Mouse (Mus musculus) hindbrain, embryonic 16.5 days (tissue): ENCODE results near the gene Prkar2a. TPM values are rescaled to one million over a fixed set of nuclear protein-coding genes. Genes with fewer than 3 reads are reported as not detected.
"Not testable (repeated sequence)": the region's sequence is repeated elsewhere in the genome, so short reads cannot be mapped to it uniquely, and the experiment has no call there.

Experiments
- ATAC-seq: fragments of 200-750 bp; cut with Nextera tagmentation; 2 replicates; pipeline ENCODE4 v1.8.0; 2017; ENCODE audit warnings: moderate TSS enrichment, moderate library complexity
- H3K27ac ChIP-seq: fragments of 300-500 bp; sonication (generic); 2 replicates; pipeline ENCODE4 v1.5.1; 2014; ENCODE audit warnings: low read depth, mild to moderate bottlenecking, control low read depth, low read length, moderate library complexity
- H3K27me3 ChIP-seq: fragments of 300-500 bp; sonication (generic); replicated peaks from 2 replicates; pipeline ENCODE4 v1.6.1; 2014; ENCODE audit warnings: low read length; ENCODE audit not compliant: control insufficient read depth, insufficient read depth
- H3K36me3 ChIP-seq: fragments of 300-500 bp; sonication (generic); 2 replicates; pipeline ENCODE4 v1.6.1; 2014; ENCODE audit warnings: mild to moderate bottlenecking, low read length, moderate library complexity, mixed read lengths; ENCODE audit not compliant: control insufficient read depth, insufficient read depth
- H3K4me1 ChIP-seq: fragments of 300-500 bp; sonication (generic); 2 replicates; pipeline ENCODE4 v1.6.1; 2014; ENCODE audit warnings: low read depth, low read length; ENCODE audit not compliant: control insufficient read depth, insufficient read depth
- H3K4me2 ChIP-seq: fragments of 300-500 bp; sonication (generic); 2 replicates; pipeline ENCODE4 v1.6.1; 2014; ENCODE audit warnings: mild to moderate bottlenecking, low read length, control low read depth, moderate library complexity
- H3K4me3 ChIP-seq: fragments of 300-500 bp; sonication (generic); 2 replicates; pipeline ENCODE4 v1.5.1; 2014; ENCODE audit warnings: mild to moderate bottlenecking, low read length, control low read depth, moderate library complexity
- H3K9ac ChIP-seq: fragments of 300-500 bp; sonication (generic); 2 replicates; pipeline ENCODE4 v1.6.1; 2014; ENCODE audit warnings: low read depth, mild to moderate bottlenecking, control low read depth, low read length, moderate library complexity
- H3K9me3 ChIP-seq: fragments of 300-500 bp; sonication (generic); 2 replicates; pipeline ENCODE4 v1.6.1; 2014; ENCODE audit warnings: mild to moderate bottlenecking, low read length, moderate library complexity; ENCODE audit not compliant: control insufficient read depth
- WGBS: fragments of 180-500 bp; shearing (Covaris S2); extraction: QIAGEN DNeasy Blood & Tissue Kit; methylation state at CpG from one replicate; pipeline ENCODE4 v1.1.7; 2014; 5-methylcytosine and 5-hydroxymethylcytosine counted together
- polyA plus RNA-seq: library from polyadenylated mRNA; unstranded; fragments of >200 nt; fragmentation: Nextera tagmentation; extraction: Ambion mirVana; gene quantifications from 2 replicates; pipeline ENCODE4 v1.2.1, GENCODE M21; 2015

Prkar2a gene
- polyA plus RNA-seq, result 36.8 and 52.8 TPM in 2 replicates

DNA sequence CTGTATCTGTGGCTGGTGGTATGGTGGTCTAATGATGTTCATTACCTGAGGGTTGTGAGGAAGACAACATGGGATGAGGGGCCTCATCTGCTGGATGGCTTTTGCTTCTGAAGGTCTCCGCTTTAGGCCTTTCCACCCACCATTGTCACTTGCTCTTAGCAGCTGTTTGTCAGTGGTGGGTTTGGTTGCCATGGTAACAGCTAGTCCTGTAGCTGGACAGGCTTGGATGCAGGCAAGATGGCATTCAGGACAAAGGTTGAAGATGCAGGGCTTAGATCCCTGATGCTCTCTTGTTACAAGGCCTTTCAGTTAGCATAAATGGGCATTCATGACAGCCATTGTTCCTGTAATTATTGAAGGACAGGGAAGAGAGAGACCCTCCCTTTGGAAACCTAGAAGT is at the start of gene Prkar2a:
Gene Prkar2a (plus strand): TSS at position 209 of the 400 bp plus-strand sequence.
- Histone ChIP-seq H3K27me3 (no peaks in the 10 kb centered on the region), H3K9ac (no peak within 1 kb of the TSS), H3K4me1 (peaks cover 16% of the 10 kb centered on the region), H3K4me2 (no peak within 1 kb of the TSS), H3K36me3 (no peaks in the 10 kb centered on the region), H3K27ac (peak within 1 kb of the TSS; percentile 55), H3K9me3 (no peaks in the 10 kb centered on the region), H3K4me3 (no peak within 1 kb of the TSS)
- ATAC-seq, result no peak
- WGBS, result 27% methylated on average over 1 of the region's 1 CpGs

DNA sequence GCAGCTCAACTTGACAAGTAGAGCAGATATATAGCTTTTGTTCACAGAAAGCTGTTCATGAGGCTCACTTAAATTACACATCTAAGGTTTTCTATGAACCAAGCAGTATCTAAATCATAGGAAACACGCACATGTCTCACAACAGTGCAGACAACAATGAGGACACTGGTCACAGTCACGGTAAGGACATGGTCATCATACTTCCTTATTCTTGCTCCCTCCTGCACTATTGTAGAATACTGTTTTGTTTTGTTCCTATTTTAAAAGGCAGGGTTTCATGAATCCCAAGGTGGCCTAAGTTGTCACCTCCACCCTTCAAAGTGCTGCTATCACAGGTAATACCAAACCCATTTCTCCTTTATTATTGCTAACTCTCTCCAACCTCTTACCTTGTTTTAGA is 49.3 kb upstream of the Prkar2a start:
- no peaks in the 10 kb centered on the region for H3K9me3 ChIP-seq
- H3K27me3 ChIP-seq, result no peaks in the 10 kb centered on the region
- ATAC-seq, result no peak
- 86% methylated on average over 2 of the region's 2 CpGs for WGBS
- H3K36me3 ChIP-seq, result no peaks in the 10 kb centered on the region; the same call in 1 of the 2 replicates
- H3K4me2 ChIP-seq, result no peak overlapping the region
- no peak overlapping the region for H3K4me3 ChIP-seq
- no peak overlapping the region for H3K9ac ChIP-seq
- H3K27ac ChIP-seq, result no peak overlapping the region
- no peaks in the 10 kb centered on the region for H3K4me1 ChIP-seq

DNA sequence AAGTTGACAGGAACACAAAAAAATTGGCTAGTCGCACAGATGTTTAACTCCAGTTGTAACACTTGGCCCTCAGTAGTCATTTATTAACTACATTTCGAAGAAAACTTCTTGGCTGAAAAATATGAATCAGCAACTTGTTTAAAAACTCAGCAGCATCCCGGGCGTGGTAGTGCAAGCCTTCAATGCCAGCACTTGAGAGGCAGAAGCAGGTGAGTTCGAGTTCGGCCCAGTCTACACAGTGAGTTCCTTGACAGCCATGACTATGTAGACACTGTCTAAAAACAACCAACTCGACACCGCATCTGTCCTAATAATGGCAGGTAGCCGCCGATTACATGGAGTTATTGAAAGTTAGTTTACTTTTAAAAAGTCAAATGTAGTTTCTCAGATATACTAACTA is 40.9 kb upstream of the Prkar2a start:
- Histone ChIP-seq H3K4me3 (peak overlapping the region; percentile 100), H3K4me2 (peak overlapping the region; percentile 91), H3K36me3 (no peaks in the 10 kb centered on the region), H3K9me3 (no peaks in the 10 kb centered on the region), H3K27ac (peak overlapping the region; percentile 84; the same call in 1 of the 2 replicates), H3K4me1 (peaks cover 17% of the 10 kb centered on the region), H3K9ac (peak overlapping the region; percentile 95), H3K27me3 (no peaks in the 10 kb centered on the region)
- WGBS, result 44% methylated on average over 10 of the region's 10 CpGs
- no peak for ATAC-seq

DNA sequence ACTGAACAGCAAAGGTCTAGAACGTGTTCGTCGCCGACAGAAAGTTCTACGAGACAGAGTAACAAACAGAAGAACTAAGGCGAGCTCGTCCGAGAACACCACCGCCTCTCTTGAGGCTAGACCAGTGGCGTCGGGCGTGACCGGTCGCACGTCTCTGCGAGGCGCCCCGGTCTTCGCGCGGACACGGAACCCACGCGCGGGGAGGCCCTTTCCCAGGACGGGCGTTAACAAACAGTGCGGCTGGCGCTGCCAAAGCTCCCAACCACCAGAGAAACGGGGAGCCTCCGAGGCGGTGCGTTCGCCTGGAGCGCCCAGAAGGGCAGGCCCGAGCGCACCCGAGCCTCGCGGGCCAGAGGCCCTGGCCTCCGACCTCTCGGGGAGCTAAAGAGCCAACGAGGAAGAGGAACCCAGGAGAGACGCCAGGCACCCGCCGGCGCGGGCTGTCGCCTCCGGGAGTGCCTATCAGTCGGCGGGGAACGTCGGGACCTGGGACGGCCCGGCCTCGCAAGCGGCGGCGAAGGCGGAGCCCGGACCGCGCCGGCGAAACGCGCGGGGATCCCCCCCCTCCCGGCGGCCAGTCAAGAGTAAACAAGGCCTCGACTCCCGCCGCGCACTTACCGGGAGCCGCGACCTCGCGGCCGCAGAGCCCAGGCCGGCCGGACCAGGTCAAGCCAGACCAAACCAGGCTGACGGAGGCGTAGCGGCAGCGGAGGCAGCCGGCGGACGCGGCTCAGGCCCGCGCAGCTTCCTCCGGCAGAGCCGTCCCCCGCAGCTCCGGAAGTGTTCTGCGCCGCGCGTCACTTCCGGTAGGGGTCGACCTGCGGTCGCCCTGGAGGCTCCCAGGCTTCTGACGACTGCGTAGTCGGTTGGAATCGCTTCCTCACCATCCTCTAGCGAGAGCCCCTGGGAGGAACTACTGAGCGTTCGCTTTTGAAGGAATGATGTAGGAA is 40.2 kb upstream of the Prkar2a start, which contains the start of gene Arih2:
Gene Arih2 (minus strand): TSS at position 776 of the 950 bp plus-strand sequence.
- Histone ChIP-seq H3K27me3 (no peaks in the 10 kb centered on the region), H3K9me3 (no peaks in the 10 kb centered on the region), H3K9ac (peak within 1 kb of the TSS; percentile 95), H3K27ac (peak within 1 kb of the TSS; percentile 84), H3K4me1 (peaks cover 17% of the 10 kb centered on the region), H3K36me3 (no peaks in the 10 kb centered on the region), H3K4me2 (peak within 1 kb of the TSS; percentile 91), H3K4me3 (peak within 1 kb of the TSS; percentile 100)
- peak; percentile 99 for ATAC-seq
- WGBS, result under 1% methylated on average over 108 of the region's 112 CpGs

DNA sequence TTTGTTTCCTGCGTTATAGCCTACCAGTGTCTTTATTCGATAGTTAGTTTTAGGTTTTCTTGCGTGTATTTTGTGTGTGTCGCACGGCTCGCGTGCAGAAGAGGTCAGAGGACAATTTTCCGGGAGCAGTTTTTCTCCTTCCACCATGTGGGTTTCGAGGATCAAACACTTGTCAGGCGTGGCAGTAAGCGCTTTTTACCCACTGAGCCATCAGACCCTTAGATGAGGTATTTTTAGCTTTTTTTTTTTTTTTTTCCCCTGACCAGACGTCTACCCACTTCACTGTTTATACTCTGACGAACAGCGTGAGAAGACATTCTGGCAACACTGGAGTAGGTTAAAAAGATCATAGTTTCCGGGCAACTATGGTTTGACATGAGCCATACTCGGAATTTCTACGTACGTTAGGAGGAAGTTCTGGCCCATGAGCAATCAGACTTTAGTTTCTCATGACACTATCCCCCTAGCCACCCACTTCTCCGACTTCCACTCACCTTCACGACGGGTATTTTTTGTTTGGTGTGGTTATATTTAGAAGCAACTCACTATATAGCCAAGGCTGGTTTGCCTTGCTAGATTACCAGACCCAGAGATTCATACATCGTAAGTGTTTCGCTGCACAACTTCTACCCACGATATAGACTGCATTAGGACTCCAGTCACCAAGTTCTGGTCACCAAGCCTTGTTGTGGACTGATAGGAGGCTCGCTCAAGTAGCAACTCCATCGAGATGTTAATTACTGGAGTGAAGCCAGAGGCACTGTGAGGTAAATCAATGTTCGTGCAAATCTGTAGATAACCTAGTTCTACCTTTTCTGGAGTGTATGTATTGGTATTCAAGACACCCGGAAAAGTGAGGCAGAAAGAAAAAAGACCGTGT is 39.3 kb upstream of the Prkar2a start:
- H3K4me2 ChIP-seq, result peak overlapping the region; percentile 91
- no peaks in the 10 kb centered on the region for H3K36me3 ChIP-seq
- ATAC-seq, result no peak; the same call in 1 of the 2 replicates
- peak overlapping the region; percentile 95 for H3K9ac ChIP-seq
- no peaks in the 10 kb centered on the region for H3K27me3 ChIP-seq
- 31% methylated on average over 29 of the region's 29 CpGs for WGBS
- peak overlapping the region; percentile 100 for H3K4me3 ChIP-seq
- no peaks in the 10 kb centered on the region for H3K9me3 ChIP-seq
- H3K4me1 ChIP-seq, result peaks cover 17% of the 10 kb centered on the region
- peak overlapping the region; percentile 84 for H3K27ac ChIP-seq

GRCm38 (mm10) chr9:108654566-108655464 is 34.3 kb upstream of the Prkar2a start:
- 86% methylated on average over 10 of the region's 10 CpGs for WGBS
- Histone ChIP-seq H3K4me2 (no peak overlapping the region), H3K4me3 (no peak overlapping the region), H3K36me3 (no peaks in the 10 kb centered on the region), H3K4me1 (peaks cover 5% of the 10 kb centered on the region), H3K27ac (no peak overlapping the region), H3K27me3 (no peaks in the 10 kb centered on the region), H3K9me3 (no peaks in the 10 kb centered on the region), H3K9ac (no peak overlapping the region)
- no peak for ATAC-seq

DNA sequence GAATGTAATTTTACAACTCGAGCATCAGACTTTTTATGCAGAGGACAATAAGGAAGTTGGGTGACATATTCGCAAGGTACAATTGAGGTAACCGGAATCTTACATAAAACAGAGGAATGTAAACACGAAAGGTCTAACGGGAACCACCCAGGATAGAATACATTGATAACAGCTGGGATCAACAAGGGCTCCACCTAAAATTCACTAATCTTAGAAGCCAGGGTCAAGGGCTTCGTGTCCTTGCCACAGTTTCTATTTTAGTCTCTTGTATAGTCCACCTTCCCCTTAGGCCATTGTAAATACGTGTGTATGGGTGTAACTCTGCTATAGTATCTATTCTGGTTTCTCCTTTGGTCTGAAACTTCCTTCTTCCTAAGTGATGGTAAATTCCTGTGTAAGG is 33.2 kb upstream of the Prkar2a start:
- ATAC-seq, H3K4me1 ChIP-seq, H3K9me3 ChIP-seq, H3K4me2 ChIP-seq, H3K27ac ChIP-seq, H3K4me3 ChIP-seq, H3K27me3 ChIP-seq, H3K36me3 ChIP-seq, H3K9ac ChIP-seq: not testable (repeated sequence)
- WGBS, result 82% methylated on average over 7 of the region's 7 CpGs
